Mouse (Mus musculus) cerebellum, adult 2 months (tissue): ENCODE results near the gene Cabp4. TPM values are rescaled to one million over a fixed set of nuclear protein-coding genes. Genes with fewer than 3 reads are reported as not detected.

Experiments
- DNase-seq, 2 experiments: peaks; one replicate each; pipeline ENCODE4 v3.0.0; 2021
- H3K27ac ChIP-seq: fragments of 200-500 bp; 2 replicates; pipeline ENCODE4 v1.5.1; 2012; ENCODE audit warnings: low read length, control low read depth, inconsistent platforms; ENCODE audit not compliant: insufficient read depth
- H3K27me3 ChIP-seq: fragments of 200-500 bp; 2 replicates; pipeline ENCODE4 v1.6.1; 2012; ENCODE audit warnings: inconsistent platforms, mild to moderate bottlenecking, low read length, moderate library complexity; ENCODE audit not compliant: control insufficient read depth, insufficient read depth
- H3K4me1 ChIP-seq: fragments of 200-500 bp; 2 replicates; pipeline ENCODE4 v1.6.1; 2011; ENCODE audit warnings: low read length; ENCODE audit not compliant: control insufficient read depth, insufficient read depth
- H3K4me3 ChIP-seq: fragments of 200-500 bp; replicated peaks from 2 replicates; pipeline ENCODE3; 2011; ENCODE audit warnings: mild to moderate bottlenecking, low read depth, low read length, control low read depth; ENCODE audit not compliant: insufficient read depth
- CTCF ChIP-seq: fragments of 200-500 bp; IDR thresholded peaks from 2 replicates; pipeline ENCODE4 v1.5.1; 2011; ENCODE audit warnings: low read depth, mild to moderate bottlenecking, control low read depth, low read length, moderate library complexity, borderline replicate concordance; ENCODE audit not compliant: insufficient read depth
- POLR2A ChIP-seq: fragments of 200-500 bp; IDR thresholded peaks from 2 replicates; pipeline ENCODE4 v1.6.1; 2011; ENCODE audit warnings: low read length, control low read depth, borderline replicate concordance; ENCODE audit not compliant: insufficient read depth
- WGBS: fragments of 180-500 bp; shearing (Covaris S2); methylation state at CpG from one replicate; pipeline ENCODE4 v1.1.7; 2018; 5-methylcytosine and 5-hydroxymethylcytosine counted together
- polyA plus RNA-seq: library from polyadenylated mRNA; depleted of rRNA; stranded (reverse); fragments of >200 nt; gene quantifications from 2 replicates; pipeline ENCODE4 v1.2.3, GENCODE M21; 2012

Cabp4 gene
- polyA plus RNA-seq, 1 experiment = 0.16 TPM

GRCm38 (mm10) chr19:4153232-4153654 is 9.4 kb upstream of the Cabp4 start, which contains the start of gene Ptprcap:
Gene Ptprcap, plus strand, starts transcription at chr19:4153604.
- DNase-seq = peak; percentile 80 to 83
- Histone ChIP-seq H3K27me3 (no peaks in the 10 kb centered on the region), H3K27ac (peak within 1 kb of the TSS; percentile 69), H3K4me3 (peak within 1 kb of the TSS; percentile 6), H3K4me1 (peaks cover 32% of the 10 kb centered on the region)
- TF ChIP-seq CTCF (no peak), POLR2A (peak; percentile 42; the same call in 1 of the 2 replicates)
- 6% methylated on average over 11 of the region's 11 CpGs for WGBS

- DNase-seq = peak in 1 of 2 experiments; percentile 24
- peak overlapping the region; percentile 6 for H3K4me3 ChIP-seq
- peaks cover 36% of the 10 kb centered on the region for H3K4me1 ChIP-seq
- TF ChIP-seq POLR2A (no peak), CTCF (no peak)
- peak overlapping the region; percentile 69 for H3K27ac ChIP-seq
- H3K27me3 ChIP-seq = no peaks in the 10 kb centered on the region
- 38% methylated on average over 8 of the region's 8 CpGs for WGBS
Measured at GRCm38 (mm10) chr19:4152445-4153231, 8.8 kb upstream of the Cabp4 start.

- TF ChIP-seq CTCF = no peak
- TF ChIP-seq POLR2A = no peak
- Histone ChIP-seq H3K4me3 (no peak overlapping the region), H3K4me1 (peaks cover 44% of the 10 kb centered on the region), H3K27ac (no peak overlapping the region), H3K27me3 (no peaks in the 10 kb centered on the region)
- WGBS = 90% methylated on average over 5 of the region's 5 CpGs
- DNase-seq = peak in 1 of 2 experiments; percentile 10
Measured at GRCm38 (mm10) chr19:4151898-4152297, 8.1 kb upstream of the Cabp4 start.

- no peak overlapping the region for H3K27ac ChIP-seq
- peak in 1 of 2 experiments; percentile 21 for DNase-seq
- no peaks in the 10 kb centered on the region for H3K27me3 ChIP-seq
- TF ChIP-seq CTCF (no peak), POLR2A (no peak)
- H3K4me3 ChIP-seq = no peak overlapping the region
- 63% methylated on average over 5 of the region's 5 CpGs for WGBS
- peaks cover 47% of the 10 kb centered on the region for H3K4me1 ChIP-seq
Measured at GRCm38 (mm10) chr19:4151488-4151860, 7.6 kb upstream of the Cabp4 start.

GRCm38 (mm10) chr19:4150567-4151487 is 7.0 kb upstream of the Cabp4 start:
- peak in 1 of 2 experiments; percentile 10 for DNase-seq
- TF ChIP-seq POLR2A = no peak
- no peak for TF ChIP-seq CTCF
- H3K4me1 ChIP-seq = peaks cover 47% of the 10 kb centered on the region
- 81% methylated on average over 22 of the region's 22 CpGs for WGBS
- H3K27me3 ChIP-seq = no peaks in the 10 kb centered on the region
- no peak overlapping the region for H3K27ac ChIP-seq
- no peak overlapping the region for H3K4me3 ChIP-seq

GRCm38 (mm10) chr19:4149764-4150461 is 6.1 kb upstream of the Cabp4 start:
- H3K4me3 ChIP-seq = no peak overlapping the region
- WGBS = 93% methylated on average over 17 of the region's 17 CpGs

GRCm38 (mm10) chr19:4149283-4149682 is 5.5 kb upstream of the Cabp4 start:
- DNase-seq = peak in 1 of 2 experiments; percentile 11
- Histone ChIP-seq H3K4me3 (peak overlapping the region; percentile 85), H3K4me1 (peaks cover 47% of the 10 kb centered on the region), H3K27ac (no peak overlapping the region), H3K27me3 (no peaks in the 10 kb centered on the region)
- TF ChIP-seq POLR2A = no peak
- WGBS = 86% methylated on average over 11 of the region's 11 CpGs

More at GRCm38 (mm10) chr19:4149764-4150461, 6.1 kb upstream of the Cabp4 start:
- Histone ChIP-seq H3K27ac (no peak overlapping the region), H3K27me3 (no peaks in the 10 kb centered on the region), H3K4me1 (peaks cover 47% of the 10 kb centered on the region)
- no peak for TF ChIP-seq CTCF
- no peak for TF ChIP-seq POLR2A
- DNase-seq = peak in 1 of 2 experiments; percentile 13
